Mouse (Mus musculus): ENCODE measurements at regions not wholly inside any gene's neighbourhood (a gene's known extent, or its start where the extent isn't known, plus 50 kb on each side); places are given as distances from the start of the nearest gene placed in this dataset.
A peak's percentile ranks its signal among the peaks of the same experiment; 100 is the strongest.
"Not testable (repeated sequence)": the region's sequence is repeated elsewhere in the genome, so short reads cannot be mapped to it uniquely, and the experiment has no call there.

DNA sequence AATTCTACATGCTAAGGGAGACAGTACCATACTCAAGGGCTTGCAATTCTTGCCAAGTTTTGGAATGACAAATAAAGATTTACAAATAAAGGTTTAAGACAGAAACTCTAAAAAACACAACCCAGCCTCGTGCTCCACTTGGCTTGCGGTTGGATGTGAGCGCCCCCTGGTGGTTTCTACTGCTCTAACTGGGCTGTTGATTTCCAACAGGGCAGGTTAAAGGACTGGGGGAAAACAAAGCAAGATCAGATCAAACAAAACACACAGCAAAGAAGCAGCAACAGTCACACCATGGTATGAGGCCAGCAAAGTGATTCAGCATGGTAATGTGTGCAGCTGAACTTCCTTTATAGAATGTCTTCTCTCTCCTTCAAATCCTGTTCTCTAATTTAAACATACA is 339.2 kb downstream of the Adam3 start:
- Histone ChIP-seq H3K4me1 (peaks cover 8% of the 10 kb centered on the region; the same call in 1 of the 2 replicates), H3K9me3 (no peaks in the 10 kb centered on the region), H3K4me2 (replicated peaks) (no peak overlapping the region), H3K9ac (replicated peaks) (no peak overlapping the region), H3K4me3 (no peak overlapping the region), H3K27ac (replicated peaks) (no peak overlapping the region), H3K36me3 (no peaks in the 10 kb centered on the region), H3K27me3 (no peaks in the 10 kb centered on the region)
- WGBS: 5% methylated on average over 3 of the region's 3 CpGs
- peak; percentile 77 for ATAC-seq (replicated peaks)

DNA sequence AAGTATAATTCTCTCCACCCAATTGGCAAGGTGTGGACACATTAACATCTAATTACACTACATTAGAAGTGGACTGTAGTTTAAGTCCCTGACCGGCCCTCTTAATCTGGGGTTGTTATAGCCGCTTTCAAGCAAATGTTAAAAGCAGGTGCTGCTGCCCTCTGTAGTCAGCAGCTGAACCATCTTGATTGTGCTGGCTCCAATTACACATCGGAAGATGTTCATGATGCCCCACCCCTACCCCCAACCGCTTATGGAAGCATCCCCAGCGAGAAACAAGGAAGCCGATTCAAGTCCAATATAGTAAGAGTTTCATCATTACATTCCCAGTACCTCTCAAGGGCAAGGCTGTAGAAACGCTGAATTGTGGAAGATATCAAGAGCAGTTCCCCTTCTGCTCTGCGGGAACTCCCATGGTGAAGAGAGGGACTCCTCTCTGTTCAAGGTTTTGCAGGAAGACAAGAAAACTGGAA is 341.7 kb downstream of the Adam3 start:
- ATAC-seq (replicated peaks): no peak
- H3K4me2 ChIP-seq (replicated peaks): no peak overlapping the region
- H3K27ac ChIP-seq (replicated peaks): no peak overlapping the region
- H3K9me3 ChIP-seq: no peaks in the 10 kb centered on the region
- 72% methylated on average over 8 of the region's 8 CpGs for WGBS
- peaks cover 8% of the 10 kb centered on the region; the same call in 1 of the 2 replicates for H3K4me1 ChIP-seq
- H3K9ac ChIP-seq (replicated peaks): no peak overlapping the region
- H3K27me3 ChIP-seq: no peaks in the 10 kb centered on the region
- no peaks in the 10 kb centered on the region for H3K36me3 ChIP-seq
- H3K4me3 ChIP-seq: no peak overlapping the region

DNA sequence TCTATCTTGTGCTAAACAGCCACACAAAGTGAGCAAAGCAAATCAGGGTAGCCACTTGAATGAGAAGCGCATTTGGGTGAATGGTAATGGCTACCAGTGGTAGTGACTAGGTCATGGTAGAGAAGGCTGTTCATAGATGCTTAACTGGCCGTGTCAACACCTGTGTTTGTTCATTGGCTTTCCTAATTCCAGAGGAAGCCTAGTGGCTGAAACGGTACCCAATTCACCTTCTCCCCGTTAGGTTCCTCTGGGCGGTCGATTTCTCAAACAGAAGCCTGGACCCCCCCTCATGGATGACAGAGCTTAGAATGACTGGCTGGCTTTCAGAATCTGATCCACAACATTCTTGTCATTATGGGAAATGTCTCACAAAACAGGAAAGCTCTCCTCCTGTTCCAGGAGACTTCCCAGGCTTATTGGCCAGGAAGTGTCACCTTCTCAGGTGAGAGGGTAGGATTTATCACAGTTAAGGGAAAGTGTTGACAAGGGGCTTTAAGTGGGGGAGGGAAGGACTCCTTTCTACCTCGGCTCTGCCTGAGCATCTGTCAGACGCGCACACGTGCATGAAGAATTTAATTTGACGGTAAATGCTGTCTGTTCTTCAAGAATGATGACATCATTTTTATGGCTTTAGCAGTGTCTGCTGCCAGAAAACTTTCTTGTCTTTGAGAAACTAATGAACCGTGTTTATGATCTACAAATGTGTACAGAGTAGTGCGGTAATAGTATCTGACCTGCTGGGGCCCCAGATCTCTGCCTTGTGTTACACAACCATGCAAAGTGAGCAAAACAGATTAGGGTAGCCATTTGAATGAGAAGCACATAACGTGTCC is 342.3 kb downstream of the Adam3 start:
- ATAC-seq (replicated peaks): peak; percentile 66; the same call in 1 of the 2 replicates
- peaks cover 8% of the 10 kb centered on the region; the same call in 1 of the 2 replicates for H3K4me1 ChIP-seq
- no peak overlapping the region for H3K9ac ChIP-seq (replicated peaks)
- H3K27me3 ChIP-seq: no peaks in the 10 kb centered on the region
- 64% methylated on average over 14 of the region's 14 CpGs for WGBS
- H3K4me2 ChIP-seq (replicated peaks): no peak overlapping the region
- no peaks in the 10 kb centered on the region for H3K9me3 ChIP-seq
- H3K27ac ChIP-seq (replicated peaks): no peak overlapping the region
- no peak overlapping the region for H3K4me3 ChIP-seq
- H3K36me3 ChIP-seq: no peaks in the 10 kb centered on the region

- H3K9me3 ChIP-seq: no peaks in the 10 kb centered on the region
- no peak overlapping the region for H3K4me3 ChIP-seq
- no peak overlapping the region for H3K9ac ChIP-seq (replicated peaks)
- 90% methylated on average over 3 of the region's 3 CpGs for WGBS
- no peak overlapping the region for H3K27ac ChIP-seq (replicated peaks)
- H3K4me2 ChIP-seq (replicated peaks): no peak overlapping the region
- no peaks in the 10 kb centered on the region for H3K36me3 ChIP-seq
- ATAC-seq (replicated peaks): no peak
- H3K4me1 ChIP-seq: peaks cover 8% of the 10 kb centered on the region; the same call in 1 of the 2 replicates
- no peaks in the 10 kb centered on the region for H3K27me3 ChIP-seq
These were observed 343.9 kb downstream of the Adam3 start for GRCm38 (mm10) chr8:24381666-24382253.

DNA sequence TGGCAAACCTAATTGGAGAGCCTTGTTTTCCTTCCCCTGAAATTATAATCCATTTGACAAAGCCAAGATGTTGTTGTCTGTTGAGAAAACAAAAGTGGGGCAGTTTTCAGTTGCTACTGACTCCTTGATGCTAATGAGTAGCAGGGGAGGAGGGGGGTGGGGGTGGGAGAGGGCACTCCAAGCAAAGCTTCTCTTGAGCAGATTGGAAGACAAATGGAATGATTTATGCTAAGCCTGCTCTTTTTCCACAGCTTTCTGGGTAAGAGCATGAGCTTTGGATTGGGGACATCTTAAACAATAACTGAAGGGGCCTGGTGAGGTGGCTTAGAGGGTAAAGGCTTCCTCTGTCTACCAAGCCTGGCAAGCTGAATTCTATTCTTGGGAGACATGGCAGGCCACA is 347.6 kb downstream of the Adam3 start:
- no peaks in the 10 kb centered on the region for H3K27me3 ChIP-seq

DNA sequence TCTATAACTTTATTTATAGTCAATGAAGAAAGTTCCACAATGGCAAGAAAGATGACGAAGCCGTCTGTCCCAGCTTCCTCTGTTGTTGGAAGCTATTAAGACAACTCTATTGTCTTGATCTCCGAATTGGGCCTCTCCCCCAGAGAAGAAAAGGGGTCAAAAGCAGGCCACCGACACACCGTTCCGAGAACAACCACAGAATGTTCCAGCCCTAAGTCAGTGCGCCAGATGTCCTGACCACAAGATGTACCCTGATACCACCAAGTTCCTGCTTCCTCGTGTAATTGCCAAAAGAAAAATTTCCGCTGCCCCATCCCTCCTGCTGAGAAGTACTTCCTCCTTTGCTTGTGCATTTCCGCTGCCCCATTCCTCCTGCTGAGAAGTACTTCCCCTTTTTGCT is 348.8 kb downstream of the Adam3 start:
- H3K9me3 ChIP-seq; H3K27ac ChIP-seq (replicated peaks); H3K9ac ChIP-seq (replicated peaks); H3K4me1 ChIP-seq; H3K4me3 ChIP-seq; ATAC-seq (replicated peaks); H3K4me2 ChIP-seq (replicated peaks); H3K27me3 ChIP-seq; H3K36me3 ChIP-seq: not testable (repeated sequence)
- 87% methylated on average over 10 of the region's 10 CpGs for WGBS

More for the DNA sequence above, 347.6 kb downstream of the Adam3 start:
- Histone ChIP-seq H3K27ac (replicated peaks) (no peak overlapping the region), H3K36me3 (no peaks in the 10 kb centered on the region), H3K9me3 (no peaks in the 10 kb centered on the region), H3K4me1 (no peaks in the 10 kb centered on the region), H3K4me3 (no peak overlapping the region), H3K9ac (replicated peaks) (no peak overlapping the region), H3K4me2 (replicated peaks) (no peak overlapping the region)
- no peak for ATAC-seq (replicated peaks)

- H3K27me3 ChIP-seq: no peaks in the 10 kb centered on the region
- no peak for ATAC-seq (replicated peaks)
- no peak overlapping the region for H3K4me3 ChIP-seq
- no peak overlapping the region for H3K9ac ChIP-seq (replicated peaks)
- no peaks in the 10 kb centered on the region for H3K9me3 ChIP-seq
- H3K4me1 ChIP-seq: no peaks in the 10 kb centered on the region
- 79% methylated on average over 1 of the region's 1 CpGs for WGBS
- no peak overlapping the region for H3K4me2 ChIP-seq (replicated peaks)
- H3K27ac ChIP-seq (replicated peaks): no peak overlapping the region
- no peaks in the 10 kb centered on the region for H3K36me3 ChIP-seq
These were observed 351.1 kb downstream of the Adam3 start for GRCm38 (mm10) chr8:24374503-24374902.

- Histone ChIP-seq H3K27me3 (no peaks in the 10 kb centered on the region), H3K27ac (replicated peaks) (no peak overlapping the region), H3K4me2 (replicated peaks) (no peak overlapping the region), H3K9me3 (no peaks in the 10 kb centered on the region), H3K4me3 (no peak overlapping the region), H3K36me3 (no peaks in the 10 kb centered on the region), H3K9ac (replicated peaks) (no peak overlapping the region), H3K4me1 (no peaks in the 10 kb centered on the region)
- WGBS: 87% methylated on average over 4 of the region's 4 CpGs
- ATAC-seq (replicated peaks): no peak
These were observed 353.6 kb downstream of the Adam3 start for GRCm38 (mm10) chr8:24372068-24372467.

DNA sequence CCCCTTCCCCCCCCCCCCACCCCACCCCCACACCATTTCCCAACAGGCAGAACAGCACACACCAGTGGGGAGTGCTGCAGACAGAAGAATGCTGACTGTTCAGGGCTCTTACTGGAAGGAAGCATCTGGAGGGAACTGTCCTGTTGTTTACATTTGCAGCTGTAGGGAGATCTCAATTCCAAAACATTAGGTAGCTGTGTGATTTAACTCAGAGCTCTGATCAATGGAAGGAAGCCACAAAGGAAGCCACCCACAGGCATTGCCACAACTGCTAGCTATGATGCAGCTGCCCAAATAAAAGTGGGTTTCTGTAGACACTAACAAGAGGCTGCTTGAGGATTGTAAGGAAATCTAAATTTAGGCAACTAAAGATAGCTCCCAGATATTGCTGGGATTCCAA is 359.7 kb downstream of the Adam3 start:
- Histone ChIP-seq H3K4me2 (replicated peaks) (no peak overlapping the region), H3K4me3 (no peak overlapping the region), H3K4me1 (no peaks in the 10 kb centered on the region), H3K9ac (replicated peaks) (no peak overlapping the region), H3K9me3 (no peaks in the 10 kb centered on the region), H3K36me3 (no peaks in the 10 kb centered on the region), H3K27ac (replicated peaks) (no peak overlapping the region; the same call in 1 of the 2 replicates), H3K27me3 (no peaks in the 10 kb centered on the region)
- ATAC-seq (replicated peaks): 0 out of 2 replicates have a peak, but pooled peaks have one; percentile 29

- Histone ChIP-seq H3K36me3 (no peaks in the 10 kb centered on the region), H3K9me3 (no peaks in the 10 kb centered on the region), H3K4me1 (no peaks in the 10 kb centered on the region), H3K4me2 (replicated peaks) (no peak overlapping the region), H3K9ac (replicated peaks) (no peak overlapping the region), H3K27ac (replicated peaks) (no peak overlapping the region), H3K4me3 (no peak overlapping the region), H3K27me3 (no peaks in the 10 kb centered on the region)
- 73% methylated on average over 4 of the region's 4 CpGs for WGBS
- ATAC-seq (replicated peaks): no peak
These were observed 361.0 kb downstream of the Adam3 start for GRCm38 (mm10) chr8:24364685-24365084.

- ATAC-seq (replicated peaks): no peak
- H3K4me1 ChIP-seq: no peaks in the 10 kb centered on the region
- no peak overlapping the region for H3K27ac ChIP-seq (replicated peaks)
- H3K9ac ChIP-seq (replicated peaks): no peak overlapping the region
- H3K27me3 ChIP-seq: no peaks in the 10 kb centered on the region
- no peaks in the 10 kb centered on the region for H3K36me3 ChIP-seq
- H3K9me3 ChIP-seq: no peaks in the 10 kb centered on the region
- no peak overlapping the region for H3K4me3 ChIP-seq
- no peak overlapping the region for H3K4me2 ChIP-seq (replicated peaks)
These were observed 366.5 kb downstream of the Adam3 start for GRCm38 (mm10) chr8:24359022-24359600.

DNA sequence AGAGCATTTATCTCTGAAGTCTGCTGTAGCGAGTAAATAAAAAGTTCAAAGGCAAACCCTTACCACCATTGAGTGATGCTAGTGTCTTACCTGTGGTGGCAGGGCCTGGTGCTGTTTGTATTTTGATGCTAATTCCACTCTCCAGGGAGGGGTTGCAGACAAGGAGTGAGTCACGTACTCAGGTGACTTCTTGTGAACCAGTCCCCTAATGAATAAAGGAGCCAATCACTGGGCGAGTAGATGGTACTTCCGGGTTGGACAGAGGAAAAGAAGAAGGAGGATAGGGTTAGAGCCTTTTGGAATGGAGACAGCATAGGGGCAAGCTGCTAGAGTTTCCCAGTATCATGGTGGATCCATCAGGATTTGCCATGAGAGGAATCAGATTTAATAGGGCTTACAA is 370.5 kb downstream of the Adam3 start:
- Histone ChIP-seq H3K4me2 (replicated peaks) (no peak overlapping the region), H3K4me1 (no peaks in the 10 kb centered on the region), H3K27ac (replicated peaks) (no peak overlapping the region), H3K36me3 (no peaks in the 10 kb centered on the region), H3K4me3 (no peak overlapping the region), H3K27me3 (no peaks in the 10 kb centered on the region), H3K9ac (replicated peaks) (no peak overlapping the region), H3K9me3 (no peaks in the 10 kb centered on the region)
- ATAC-seq (replicated peaks): no peak
- WGBS: 84% methylated on average over 4 of the region's 4 CpGs

Data from forebrain, embryonic 15.5 days (tissue).